Mouse (Mus musculus) fat pad, adult 2 months (tissue): ENCODE measurements around the gene Ntn1.

Source experiments
- DNase-seq: peaks from one replicate; pipeline ENCODE4 v3.0.0-alpha.2; 2011; ENCODE audit warnings: low read depth, low spot score; ENCODE audit errors: extremely low read depth

Ntn1 gene

DNA sequence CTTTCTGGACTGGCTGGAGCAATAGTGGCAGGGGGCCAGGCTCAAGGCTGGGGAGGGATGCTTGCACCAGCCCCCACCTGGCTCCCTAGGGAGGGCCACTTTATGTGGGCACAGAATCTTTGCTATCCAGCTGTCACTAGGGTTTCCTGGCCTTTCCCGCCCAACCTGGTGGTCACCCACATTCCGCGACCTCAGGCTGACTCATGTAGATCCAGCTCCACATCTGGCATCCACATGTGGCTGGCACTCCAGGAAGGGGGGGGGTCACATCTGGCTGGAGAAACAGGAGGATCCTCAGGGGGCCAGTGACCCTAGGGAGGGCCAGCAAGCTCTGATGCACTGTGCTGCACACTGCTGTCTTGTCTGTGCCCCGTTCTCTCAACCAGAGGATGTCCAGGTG is 179.9 kb downstream of the Ntn1 start:
- no peak for DNase-seq

DNA sequence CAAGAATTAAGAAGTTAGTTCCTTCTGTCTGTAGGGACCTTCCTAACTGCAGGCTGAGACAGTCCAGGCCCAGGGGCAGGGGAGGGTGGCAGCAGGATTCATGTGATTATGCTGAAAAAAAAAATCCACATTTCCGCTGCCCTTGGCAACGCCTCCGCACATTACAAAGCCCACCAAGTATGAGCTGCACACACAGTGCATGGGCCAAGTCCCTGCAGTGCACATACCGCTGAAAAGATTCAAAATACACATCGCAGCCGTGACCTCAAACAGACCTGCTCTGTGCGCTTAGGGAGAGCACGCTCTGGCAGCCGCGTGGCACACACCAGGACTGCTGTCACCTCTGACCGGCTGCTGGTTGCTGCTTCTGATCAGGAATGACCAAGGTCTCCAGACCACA is 184.6 kb downstream of the Ntn1 start:
- DNase-seq = no peak

DNA sequence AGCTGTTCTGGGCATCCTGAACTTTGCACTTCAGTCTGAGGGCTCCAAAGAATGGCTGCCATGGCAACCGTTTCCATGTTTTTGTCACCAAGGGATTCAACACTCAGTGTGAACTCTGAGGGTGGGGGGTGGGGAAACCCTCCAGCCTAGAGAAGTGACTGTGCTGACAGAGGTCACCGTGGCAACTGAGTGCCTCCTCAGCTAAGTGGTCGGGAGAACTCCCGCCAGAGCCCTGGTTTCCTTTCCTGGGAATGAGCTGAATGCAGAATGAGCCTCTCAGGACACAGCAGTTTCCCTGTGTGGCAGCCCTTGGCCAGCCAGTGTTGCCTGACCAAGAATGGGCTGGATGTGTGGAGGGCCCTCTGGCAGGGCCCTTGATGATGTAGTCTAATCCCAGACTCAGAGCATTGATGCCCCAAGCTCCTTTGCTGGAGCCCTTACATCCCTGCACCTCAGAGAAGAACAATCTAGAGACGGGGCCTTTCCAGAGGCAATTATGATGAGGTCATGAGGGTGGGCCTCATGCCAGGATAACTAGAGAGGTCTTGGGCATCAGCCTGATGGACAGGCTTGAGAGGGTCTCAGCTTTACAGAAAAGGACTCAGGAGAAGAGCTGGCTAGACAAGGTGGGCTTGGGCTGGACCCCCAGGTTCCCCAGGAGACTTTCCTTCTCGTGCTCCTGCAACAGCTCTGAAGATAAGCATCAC is 185.3 kb downstream of the Ntn1 start:
- DNase-seq = no peak

DNA sequence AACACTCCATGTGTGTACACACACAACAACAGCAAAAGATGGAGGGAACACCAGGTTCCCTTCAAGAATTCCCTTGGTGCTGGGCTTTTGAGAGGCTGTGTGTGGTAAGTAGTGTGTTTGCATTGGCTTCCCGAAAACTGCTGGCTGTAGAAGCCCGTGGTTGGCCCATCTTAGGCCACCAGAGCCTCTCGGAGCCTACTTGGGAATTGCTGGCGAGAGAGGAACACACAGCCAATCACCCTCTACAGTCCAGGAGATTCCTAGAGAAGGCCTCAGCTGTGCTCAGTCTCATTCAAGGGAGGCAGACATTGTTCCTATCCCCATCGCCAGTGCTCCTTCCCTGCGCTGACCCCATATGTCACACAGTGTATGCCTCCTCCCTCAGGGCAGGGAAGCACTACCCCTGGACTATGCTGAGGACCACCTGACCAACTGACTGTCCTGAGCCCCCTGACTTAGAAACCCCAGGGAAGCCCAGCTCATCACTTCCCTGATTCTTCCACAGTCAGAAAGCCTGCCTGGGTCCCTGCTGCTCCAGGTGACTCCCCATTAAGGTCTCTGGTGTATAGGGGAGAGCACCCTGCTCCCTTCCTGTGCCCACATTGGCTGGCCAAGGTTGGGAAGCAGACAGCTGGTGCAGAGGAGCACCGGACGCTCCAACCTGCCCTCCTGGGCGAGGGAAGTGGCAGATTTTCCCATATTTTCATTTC is 186.0 kb downstream of the Ntn1 start:
- no peak for DNase-seq

DNA sequence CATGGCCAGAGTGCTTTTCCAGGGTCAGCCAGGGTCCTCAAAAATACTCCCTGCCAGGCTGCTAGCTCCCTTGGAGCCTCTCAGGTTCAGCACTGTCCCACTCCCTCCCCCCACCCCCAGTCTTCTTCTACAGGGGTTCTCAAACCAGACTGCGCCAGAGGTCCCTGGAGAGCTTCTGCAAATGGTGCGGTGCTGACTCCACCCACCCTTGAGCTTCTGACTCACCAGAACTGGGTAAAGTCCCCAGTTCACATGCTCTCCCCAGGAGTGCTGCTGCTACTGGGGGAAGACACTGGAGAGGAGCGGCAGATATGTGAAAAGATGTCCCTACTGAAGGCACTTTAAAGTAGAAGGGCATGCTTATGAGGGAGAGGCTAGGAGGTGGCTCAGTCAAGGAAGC is 186.7 kb downstream of the Ntn1 start:
- DNase-seq = no peak

DNA sequence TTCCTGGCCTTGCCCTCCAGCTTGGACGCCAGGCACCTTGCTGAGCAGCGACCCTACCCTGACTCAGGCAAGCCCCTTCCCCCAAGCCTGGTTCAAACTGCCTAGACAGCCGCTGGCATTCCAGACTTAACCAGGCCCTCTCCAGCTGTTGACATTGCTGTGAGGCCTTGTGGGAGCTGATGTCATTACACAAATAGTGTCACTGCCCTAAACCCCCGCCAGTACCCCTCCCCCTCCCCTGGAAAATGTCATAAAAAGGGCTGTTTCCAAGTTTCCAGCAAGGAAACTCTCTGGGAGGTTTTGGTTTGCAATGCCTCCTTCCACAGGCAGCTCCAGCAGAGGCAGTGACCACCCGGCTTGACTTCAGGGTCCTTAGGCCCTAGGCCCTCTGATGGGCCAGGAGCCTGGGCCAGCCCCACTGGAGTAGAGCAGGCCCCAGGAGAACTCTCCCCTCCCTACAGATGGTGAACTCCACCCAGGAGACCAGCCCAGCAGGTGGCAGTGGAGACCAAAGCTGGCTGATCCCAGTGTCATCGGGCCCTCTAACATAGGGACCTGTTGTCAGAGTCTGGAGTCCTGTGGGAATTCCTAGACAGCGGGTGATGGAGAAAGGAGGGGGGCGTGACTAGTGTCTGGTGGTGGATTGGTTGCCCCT is 188.6 kb downstream of the Ntn1 start:
- DNase-seq = no peak

DNA sequence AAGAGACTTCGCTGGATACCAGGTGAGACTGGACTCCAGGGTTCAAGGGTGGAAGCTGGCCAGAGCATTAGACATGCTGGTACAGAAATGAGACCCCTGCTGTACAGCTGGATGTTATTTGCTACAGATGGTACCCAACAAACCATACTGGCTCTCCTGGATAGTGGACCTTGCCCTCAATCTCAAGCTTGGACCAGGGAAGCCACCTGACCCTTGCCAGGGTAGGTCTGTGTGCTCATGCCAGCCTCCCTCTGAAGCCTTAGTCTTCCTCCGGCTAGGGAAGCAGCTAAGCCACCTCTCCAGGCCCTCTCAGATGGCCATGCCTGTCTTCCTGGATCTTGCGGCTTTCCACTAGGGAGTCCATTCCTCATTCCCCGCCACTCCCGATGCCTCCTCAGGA is 189.9 kb downstream of the Ntn1 start:
- DNase-seq = no peak

DNA sequence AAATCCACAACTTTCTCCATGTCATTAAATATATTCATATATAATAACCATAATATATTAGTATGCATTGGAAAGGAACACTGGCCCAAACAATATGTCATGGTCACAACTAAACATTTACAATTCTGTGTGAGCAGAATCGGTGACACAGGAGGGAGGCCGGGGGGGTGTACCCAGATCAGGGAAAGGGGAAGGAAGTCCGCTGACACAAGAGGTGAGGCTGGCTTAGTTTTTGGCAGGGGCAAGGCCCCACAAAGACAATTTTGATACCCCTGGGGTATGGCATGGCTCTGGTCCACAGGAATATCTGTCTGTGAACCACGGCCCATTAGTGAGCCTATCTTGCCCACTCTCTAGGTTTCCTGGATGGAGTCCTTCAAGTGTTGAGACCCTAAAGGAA is 191.1 kb downstream of the Ntn1 start:
- no peak for DNase-seq

DNA sequence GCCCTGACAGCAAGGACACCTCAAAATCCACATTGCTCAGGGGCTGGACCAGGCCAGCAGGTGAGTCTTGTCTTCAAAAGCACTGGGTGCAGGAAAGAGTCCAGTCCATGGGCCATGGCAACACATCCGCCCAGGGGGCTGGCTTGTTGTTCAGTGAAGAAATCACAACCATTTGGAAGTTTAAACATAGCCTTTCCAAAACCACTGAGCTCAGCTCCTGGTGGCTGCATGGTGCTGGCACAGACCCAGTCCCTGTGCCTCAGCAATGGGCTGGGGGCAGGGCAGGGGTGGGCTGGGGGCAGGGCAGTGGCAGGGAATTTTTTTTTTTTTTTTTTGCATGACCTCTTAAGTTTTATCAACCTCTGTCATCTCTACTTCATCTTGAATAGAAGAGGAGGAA is 192.0 kb downstream of the Ntn1 start:
- no peak for DNase-seq

DNA sequence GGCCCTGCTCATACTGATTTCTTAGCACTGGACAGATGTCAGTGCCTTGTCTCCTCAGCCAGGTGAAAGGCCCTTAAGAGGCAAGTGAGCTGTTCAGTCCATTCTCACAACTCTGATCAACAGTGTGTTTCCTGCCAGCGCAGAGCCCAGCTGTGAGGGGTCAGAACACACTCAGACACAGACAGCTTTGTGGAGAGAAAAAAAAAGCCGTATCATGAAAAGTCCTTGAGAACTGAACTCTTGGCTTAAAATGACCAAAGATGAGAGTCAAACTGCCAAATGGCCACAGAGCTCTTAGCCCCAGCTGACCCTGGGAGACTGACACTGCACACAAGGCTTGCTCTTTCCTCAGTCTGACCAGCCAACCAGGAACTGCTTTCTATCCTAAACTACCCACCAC is 192.6 kb downstream of the Ntn1 start:
- no peak for DNase-seq

DNA sequence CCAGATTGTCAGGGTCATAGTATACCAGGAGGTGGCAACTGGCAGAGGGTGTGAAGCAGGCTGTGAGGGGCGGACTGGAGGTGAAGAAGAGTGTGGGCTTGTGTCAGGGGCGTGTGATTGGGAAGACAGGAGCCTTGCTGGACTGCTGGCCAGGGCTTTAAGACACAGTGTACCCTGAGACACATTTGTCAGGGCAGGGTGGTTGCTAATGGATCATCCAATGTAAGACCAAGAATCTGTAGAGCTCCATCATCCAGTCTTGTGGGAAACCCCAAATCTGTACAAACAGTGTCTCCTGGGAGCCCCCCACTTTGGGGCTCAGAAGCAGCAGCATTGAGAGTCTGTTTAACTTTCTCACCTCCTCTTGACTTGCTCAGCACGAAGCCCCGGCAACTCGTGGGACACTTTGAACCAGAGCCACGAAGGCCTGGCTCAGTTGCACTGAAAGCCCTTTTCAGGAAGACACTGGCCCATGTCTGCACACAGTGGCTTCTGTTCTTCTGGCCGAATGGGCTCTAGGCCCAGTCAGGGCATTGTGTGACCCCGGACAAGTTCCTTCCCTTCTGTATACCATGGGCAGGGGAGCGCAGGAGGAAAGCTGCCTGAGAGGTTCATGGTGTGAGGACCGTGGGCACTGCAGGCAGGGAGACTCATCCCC is 194.9 kb downstream of the Ntn1 start:
- DNase-seq = no peak

DNA sequence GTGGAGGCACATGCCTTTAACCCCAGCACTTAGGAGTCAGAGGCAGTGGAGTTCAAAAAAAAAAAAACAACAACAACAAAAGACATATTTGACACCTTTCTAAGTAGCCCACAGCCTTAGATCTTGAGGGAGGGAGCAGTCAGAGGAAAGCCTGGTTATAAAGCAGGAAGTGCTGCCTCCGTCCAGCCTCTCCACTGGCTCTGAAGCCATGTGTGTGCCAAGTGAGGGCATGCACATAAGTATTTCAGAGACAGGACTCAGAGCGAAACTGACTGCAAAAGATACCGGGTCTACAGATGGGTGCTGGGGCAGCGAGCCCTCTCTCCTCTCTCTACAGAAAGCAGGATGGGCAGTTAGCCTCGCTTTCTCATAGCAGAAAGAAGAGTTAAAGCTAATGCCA is 196.2 kb downstream of the Ntn1 start:
- DNase-seq = no peak

DNA sequence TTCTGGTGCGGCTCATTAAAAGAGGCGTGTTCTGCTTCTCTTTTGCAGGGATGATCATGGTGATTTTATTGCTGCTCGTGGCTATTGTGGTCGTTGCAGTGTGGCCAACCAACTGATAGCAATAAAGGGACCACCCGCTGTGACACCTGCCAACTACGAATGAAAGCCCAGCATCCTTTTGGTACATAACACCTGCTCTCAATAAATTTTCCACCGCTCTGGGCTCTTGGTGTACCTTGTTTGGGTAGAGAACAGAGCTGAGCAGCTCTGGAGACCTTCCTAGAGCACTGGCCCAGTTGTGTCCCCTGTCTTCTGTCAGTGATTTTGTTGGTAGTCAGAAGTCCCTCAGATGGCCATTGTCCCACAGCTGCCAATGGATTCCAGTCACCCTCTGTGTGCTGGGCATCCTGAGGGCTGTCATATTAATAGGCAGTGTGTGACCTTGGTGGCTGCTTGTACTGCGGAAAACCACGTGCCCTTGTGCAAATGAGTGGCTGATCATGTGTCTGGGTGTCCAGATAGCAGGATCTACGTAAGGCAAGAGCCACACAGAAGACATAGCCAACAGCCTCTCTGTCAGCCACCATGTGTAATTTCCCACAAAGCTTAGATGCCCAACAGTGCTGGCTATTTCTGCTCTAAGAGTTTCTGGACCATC is 196.8 kb downstream of the Ntn1 start:
- no peak for DNase-seq

DNA sequence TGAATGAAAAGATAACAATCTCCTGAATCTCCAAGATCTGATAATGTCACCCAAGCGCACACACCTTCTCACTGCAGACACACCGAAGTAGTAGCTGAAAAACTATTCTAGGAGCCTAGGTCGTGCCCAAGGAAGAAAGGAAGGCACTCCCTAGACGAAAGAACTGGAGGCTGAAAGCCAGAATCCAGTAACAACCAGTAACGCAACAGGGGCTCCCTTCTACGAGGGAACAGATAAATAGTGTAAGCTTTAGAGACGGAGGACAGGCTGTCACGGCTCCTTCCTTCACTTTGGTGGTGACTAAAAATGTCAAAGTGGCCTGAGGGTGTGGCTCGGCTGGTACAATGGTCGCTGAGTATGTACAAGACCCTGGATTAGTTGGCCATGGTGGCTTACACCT is 198.1 kb downstream of the Ntn1 start:
- no peak for DNase-seq

DNA sequence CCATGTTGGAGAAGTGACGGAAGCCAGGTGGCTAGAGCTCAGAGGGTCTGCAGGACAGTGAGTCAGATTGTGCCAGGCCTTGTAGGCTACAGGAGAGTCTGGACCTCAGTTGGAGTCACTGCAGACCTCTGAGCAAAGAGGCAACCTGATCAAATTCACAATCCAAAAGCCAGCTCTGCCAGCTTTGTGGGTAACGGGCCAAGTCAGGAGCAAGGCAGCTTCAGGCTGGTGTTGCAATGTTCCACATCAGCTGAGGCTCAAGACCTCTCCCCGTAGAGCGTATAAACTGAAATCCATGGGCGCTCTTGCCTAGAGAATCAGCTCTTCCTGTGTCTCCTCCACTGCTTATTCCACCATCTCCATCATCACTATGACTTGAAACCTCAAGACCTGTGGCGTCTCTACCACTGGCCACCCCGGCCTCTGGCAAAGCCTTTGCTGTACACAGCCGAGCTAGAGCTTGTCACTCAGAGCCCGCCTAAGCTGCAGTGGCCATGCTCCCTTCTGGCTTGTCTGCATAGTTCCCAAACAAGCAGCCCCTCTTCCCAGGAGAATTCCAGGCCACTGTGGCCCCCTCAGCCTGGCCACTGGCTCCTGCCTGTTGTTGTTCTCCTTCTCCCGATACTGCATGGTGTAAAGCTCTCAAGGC is 198.7 kb downstream of the Ntn1 start:
- no peak for DNase-seq

DNA sequence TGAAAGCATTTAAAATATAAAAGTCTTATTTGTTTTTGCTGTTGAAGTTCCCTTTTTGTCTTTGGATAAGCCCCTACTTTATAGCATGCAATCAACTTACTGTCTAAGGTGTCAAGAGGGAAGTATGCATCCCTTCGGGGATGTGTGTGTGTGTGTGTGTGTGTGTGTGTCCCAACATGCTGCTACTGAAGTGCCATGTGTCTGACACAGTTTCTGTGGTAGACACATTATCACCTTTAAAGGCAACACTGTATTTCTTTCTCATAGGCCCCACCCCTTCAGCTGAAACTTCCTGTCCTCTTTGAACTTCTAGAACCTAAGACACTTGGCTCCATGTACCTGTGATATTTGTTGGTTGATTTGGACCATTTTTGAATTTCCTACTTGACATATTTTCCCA is 199.6 kb downstream of the Ntn1 start:
- no peak for DNase-seq

DNA sequence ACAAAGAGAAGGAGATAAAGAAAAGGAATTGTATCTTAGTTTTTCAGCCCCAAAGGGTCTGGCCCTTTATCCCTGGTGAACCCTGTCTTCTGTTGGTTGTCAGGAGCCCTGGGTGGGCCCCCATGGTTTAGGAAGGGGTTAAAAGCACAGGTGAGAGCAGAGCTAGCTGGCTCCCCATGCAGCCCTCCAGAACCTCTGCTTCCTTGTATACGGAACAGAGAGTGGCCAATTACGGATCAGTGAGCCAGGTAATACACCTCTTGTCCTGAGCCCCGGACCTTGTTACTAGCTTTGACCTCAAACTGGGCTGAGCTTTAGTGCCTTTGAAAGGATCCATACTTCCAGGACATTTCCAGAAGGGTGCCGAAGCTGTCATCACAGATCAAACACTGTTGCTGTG is 200.1 kb downstream of the Ntn1 start:
- DNase-seq = no peak

DNA sequence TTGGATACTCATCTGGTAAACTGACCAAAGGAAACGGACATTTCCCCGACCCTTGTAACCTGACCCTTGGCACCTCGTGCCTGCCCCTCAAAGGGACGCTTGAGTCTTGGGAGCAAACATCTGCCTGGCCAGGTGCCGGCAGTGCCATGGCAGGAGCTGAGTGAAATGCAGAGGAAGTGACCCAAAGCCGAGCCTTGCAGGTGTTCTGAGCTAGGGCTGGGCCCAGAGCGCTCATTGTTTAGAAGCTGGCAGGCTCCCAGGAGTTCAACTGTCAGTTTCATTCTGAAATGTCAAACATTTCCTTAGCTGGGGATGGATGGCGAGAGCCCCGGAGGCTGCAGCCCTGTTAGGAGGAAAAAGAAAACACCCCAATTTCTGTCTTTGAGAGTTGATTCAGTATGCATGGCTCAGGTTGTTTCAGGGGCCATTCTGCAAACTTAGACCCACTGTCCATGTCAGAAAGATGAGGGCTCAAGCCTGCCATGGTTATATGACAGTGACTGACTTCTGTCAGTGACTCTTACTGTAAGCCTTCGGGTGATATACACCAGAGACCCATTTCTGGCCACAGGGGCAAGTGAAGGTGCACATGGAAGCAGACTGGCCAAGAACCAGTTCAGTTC is 200.7 kb downstream of the Ntn1 start:
- no peak for DNase-seq

DNA sequence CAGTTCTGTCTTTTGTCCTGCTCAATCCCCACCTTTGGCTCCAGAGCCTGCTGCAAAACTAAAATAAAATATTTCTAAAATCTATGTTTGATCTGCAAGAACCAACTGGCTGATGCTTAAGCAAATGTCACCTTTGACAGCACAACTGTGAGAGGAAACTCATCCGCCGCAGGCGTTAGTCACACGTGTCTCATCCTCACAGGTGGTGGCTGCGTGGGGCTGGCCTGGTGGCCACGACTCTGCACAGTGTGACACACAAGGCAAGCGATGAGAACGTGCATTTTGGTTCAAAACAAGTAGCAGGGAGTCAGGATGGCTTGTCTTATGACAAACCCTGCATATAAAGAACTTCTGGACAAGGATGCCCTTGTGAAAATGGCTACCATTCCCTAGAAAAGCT is 201.5 kb downstream of the Ntn1 start:
- DNase-seq = no peak

DNA sequence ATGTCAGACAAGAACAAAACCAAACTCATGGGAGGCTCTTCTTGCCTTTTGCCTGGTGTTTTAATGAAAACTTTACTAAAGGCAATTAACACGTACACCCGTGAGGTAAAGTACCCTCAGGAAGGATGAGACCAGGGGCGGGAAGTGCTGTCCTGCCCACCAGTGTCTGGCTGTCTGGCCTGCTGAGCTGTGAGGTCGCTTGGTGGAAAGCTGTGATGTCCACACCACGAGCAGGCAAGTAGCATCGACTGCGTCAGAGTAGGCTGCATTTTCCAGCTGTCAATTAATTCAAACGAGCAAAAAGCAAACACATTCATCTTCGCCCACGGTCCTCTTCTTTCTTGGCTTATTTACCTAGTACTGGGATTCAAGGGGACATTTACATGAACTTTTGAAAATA is 201.9 kb downstream of the Ntn1 start:
- no peak for DNase-seq
